Mouse (Mus musculus) liver, postnatal 0 days (tissue): ENCODE data around the gene Dnlz.

Experiments
- CTCF ChIP-seq: sonication (generic); IDR thresholded peaks from 2 replicates; pipeline ENCODE4 v1.5.1; 2016; ENCODE audit warnings: antibody characterized with exemption, low read depth
- EP300 ChIP-seq: IDR thresholded peaks from 2 replicates; pipeline ENCODE4 v1.6.1; 2016; ENCODE audit warnings: antibody characterized with exemption, low read depth, mild to moderate bottlenecking

- TF ChIP-seq EP300 = no peak
- TF ChIP-seq CTCF = no peak
These were observed 37.4 kb downstream of the Dnlz start for GRCm38 (mm10) chr2:26314281-26315071.
